Mouse (Mus musculus) midbrain, postnatal 0 days (tissue): ENCODE data around the gene Gm14410. TPM values are rescaled to one million over a fixed set of nuclear protein-coding genes. Genes with fewer than 3 reads are reported as not detected.
"Not testable (repeated sequence)": the region's sequence is repeated elsewhere in the genome, so short reads cannot be mapped to it uniquely, and the experiment has no call there.

Experiments used
- ATAC-seq: fragments of 200-750 bp; cut with Nextera tagmentation; 2 replicates; pipeline ENCODE4 v1.8.0; 2017; ENCODE audit warnings: moderate number of reproducible peaks, mild to moderate bottlenecking, moderate TSS enrichment, moderate library complexity; ENCODE audit not compliant: low FRiP score
- DNase-seq: peaks from one replicate; pipeline ENCODE4 v3.0.0-alpha.2; 2015; ENCODE audit warnings: low spot score
- H3K27ac ChIP-seq: fragments of 300-500 bp; sonication (generic); 2 replicates; pipeline ENCODE4 v1.5.1; 2014; ENCODE audit warnings: low read depth, mild to moderate bottlenecking, low read length, mixed read lengths
- H3K27me3 ChIP-seq: fragments of 300-500 bp; sonication (generic); 2 replicates; pipeline ENCODE4 v1.6.1; 2014; ENCODE audit warnings: low read length, control low read depth, mixed read lengths; ENCODE audit not compliant: insufficient read depth
- H3K36me3 ChIP-seq: fragments of 300-500 bp; sonication (generic); 2 replicates; pipeline ENCODE4 v1.6.1; 2014; ENCODE audit warnings: low read length, control low read depth, mixed read lengths; ENCODE audit not compliant: insufficient read depth
- H3K4me1 ChIP-seq: fragments of 300-500 bp; sonication (generic); 2 replicates; pipeline ENCODE4 v1.6.1; 2014; ENCODE audit warnings: mild to moderate bottlenecking, control low read depth, antibody characterized with exemption, low read length, mixed read lengths; ENCODE audit not compliant: insufficient read depth
- H3K4me2 ChIP-seq: fragments of 300-500 bp; sonication (generic); 2 replicates; pipeline ENCODE4 v1.6.1; 2014; ENCODE audit warnings: low read depth, mild to moderate bottlenecking, low read length, mixed read lengths; ENCODE audit not compliant: poor library complexity, severe bottlenecking
- H3K4me3 ChIP-seq: fragments of 300-500 bp; sonication (generic); 2 replicates; pipeline ENCODE4 v1.5.1; 2014; ENCODE audit warnings: low read depth, mild to moderate bottlenecking, low read length, moderate library complexity
- H3K9ac ChIP-seq: fragments of 300-500 bp; sonication (generic); replicated peaks from 2 replicates; pipeline ENCODE4 v1.6.1; 2014; ENCODE audit warnings: mild to moderate bottlenecking, low read length, moderate library complexity, mixed read lengths; ENCODE audit not compliant: poor library complexity, severe bottlenecking
- H3K9me3 ChIP-seq: fragments of 300-500 bp; sonication (generic); 2 replicates; pipeline ENCODE4 v1.6.1; 2016; ENCODE audit warnings: low read length, control low read depth
- WGBS: fragments of 180-500 bp; shearing (Covaris S2); extraction: QIAGEN DNeasy Blood & Tissue Kit; methylation state at CpG from one replicate; pipeline ENCODE4 v1.1.7; 2014; 5-methylcytosine and 5-hydroxymethylcytosine counted together
- polyA plus RNA-seq: library from polyadenylated mRNA; unstranded; fragments of >200 nt; fragmentation: Nextera tagmentation; extraction: Ambion mirVana; gene quantifications from 2 replicates; pipeline ENCODE4 v1.2.1, GENCODE M21; 2015
- total RNA-seq: library from RNA; depleted of rRNA; stranded (reverse); fragments of >200 nt; gene quantifications from 2 replicates; pipeline ENCODE4 v1.2.3, GENCODE M21; 2014; rRNA removed

Gm14410 gene
- 29.2 and 29.8 TPM in 2 replicates for total RNA-seq
- polyA plus RNA-seq = 46.1 and 46.5 TPM in 2 replicates

- not testable (repeated sequence) for ATAC-seq, H3K9me3 ChIP-seq, H3K27me3 ChIP-seq, H3K36me3 ChIP-seq, H3K4me1 ChIP-seq, H3K9ac ChIP-seq, DNase-seq, H3K27ac ChIP-seq, H3K4me2 ChIP-seq
- WGBS = 0% methylated on average over 4 of the region's 6 CpGs
- peak within 1 kb of the TSS; percentile 27 for H3K4me3 ChIP-seq
These were observed at the start of gene Gm14410 for GRCm38 (mm10) chr2:177206341-177206740. Gene Gm14410, minus strand, starts transcription at chr2:177206421.

- not testable (repeated sequence) for H3K27me3 ChIP-seq, H3K9ac ChIP-seq, DNase-seq, H3K9me3 ChIP-seq, H3K4me1 ChIP-seq, H3K36me3 ChIP-seq, H3K4me2 ChIP-seq, H3K4me3 ChIP-seq, ATAC-seq, H3K27ac ChIP-seq
- WGBS = 86% methylated on average over 2 of the region's 2 CpGs
These were observed 41.2 kb upstream of the Gm14410 start for GRCm38 (mm10) chr2:177247449-177247848.

DNA sequence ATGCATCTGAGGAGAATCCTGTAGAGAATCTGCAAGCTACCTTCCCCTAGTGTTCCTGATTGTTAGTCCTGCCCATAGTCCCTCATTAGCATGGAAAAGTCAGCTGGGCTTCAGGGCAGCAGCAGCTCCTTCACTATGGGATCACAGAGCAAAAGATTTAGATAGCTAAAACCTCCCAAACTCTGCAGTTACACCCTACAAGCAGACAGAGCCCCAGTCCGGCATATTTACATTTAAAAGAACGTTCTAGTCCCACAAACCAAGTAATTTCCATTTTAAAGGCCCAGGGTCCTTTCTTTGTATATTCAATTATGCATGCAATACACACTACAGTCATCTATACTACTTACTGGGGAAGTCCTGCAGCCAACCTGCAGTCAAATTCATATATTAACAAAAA lies 24.2 kb upstream of the Gm14410 start:
- H3K4me3 ChIP-seq, H3K27ac ChIP-seq, H3K4me2 ChIP-seq, H3K27me3 ChIP-seq, H3K9ac ChIP-seq, H3K9me3 ChIP-seq, DNase-seq, H3K36me3 ChIP-seq, H3K4me1 ChIP-seq, ATAC-seq: not testable (repeated sequence)
- WGBS = 50% methylated on average over 2 of the region's 2 CpGs

DNA sequence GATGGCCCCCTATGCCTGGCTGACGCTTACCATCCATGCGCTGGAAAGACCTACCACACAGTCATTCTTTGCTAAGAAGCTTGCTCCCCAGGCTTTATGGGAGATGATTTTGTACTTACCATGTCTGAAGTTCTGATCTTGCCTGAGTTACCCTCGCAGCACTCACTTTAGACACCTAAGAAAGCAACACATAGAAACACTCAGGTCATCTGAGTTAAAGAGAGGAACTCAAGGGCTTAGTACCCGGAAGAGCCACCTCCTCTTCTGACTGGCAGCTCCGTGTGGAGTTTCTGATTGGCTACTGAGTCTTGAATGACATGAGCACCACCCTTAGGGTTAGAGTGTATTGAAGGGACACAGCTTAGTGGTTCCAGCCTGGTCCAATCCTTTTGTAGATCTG lies 33.5 kb downstream of the Gm14410 start:
- H3K27me3 ChIP-seq, ATAC-seq: not testable (repeated sequence)

More for the DNA sequence above, 33.5 kb downstream of the Gm14410 start:
- DNase-seq, H3K27ac ChIP-seq, H3K4me3 ChIP-seq, H3K9ac ChIP-seq, H3K9me3 ChIP-seq, H3K4me2 ChIP-seq, H3K4me1 ChIP-seq, H3K36me3 ChIP-seq: not testable (repeated sequence)
- 91% methylated on average over 5 of the region's 5 CpGs for WGBS

Other genes starting within 250 kb of the Gm14410 start
- gene Gm14419, start 205.5 kb downstream of the Gm14410 start, total RNA-seq = 0.49 and 3.4 TPM in 2 replicates
- gene Gm14419, start 205.5 kb downstream of the Gm14410 start, polyA plus RNA-seq = 11.3 and 13.7 TPM in 2 replicates
- 0.19 TPM in 1 of 2 replicates, not detected in the other for gene Gm14401, start 132.1 kb downstream of the Gm14410 start, total RNA-seq
- not detected in 2 replicates for gene Gm14401, start 132.1 kb downstream of the Gm14410 start, polyA plus RNA-seq
- not detected in 2 replicates for gene Gm14409, start 60.6 kb upstream of the Gm14410 start, total RNA-seq
- not detected in 2 replicates for gene Gm14409, start 60.6 kb upstream of the Gm14410 start, polyA plus RNA-seq
- 0.28 and 0.49 TPM in 2 replicates for gene Gm14412, start 117.9 kb upstream of the Gm14410 start, total RNA-seq
- gene Gm14412, start 117.9 kb upstream of the Gm14410 start, polyA plus RNA-seq = 0.67 and 0.72 TPM in 2 replicates
- gene Gm14418, start 191.9 kb upstream of the Gm14410 start, total RNA-seq = 0.71 and 2.9 TPM in 2 replicates
- gene Gm14418, start 191.9 kb upstream of the Gm14410 start, polyA plus RNA-seq = 7.1 and 12.4 TPM in 2 replicates